Mouse (Mus musculus) adipose tissue, adult 10 weeks (tissue): Measurements from ENCODE around the gene Nt5dc1. TPM values are rescaled to one million over a fixed set of nuclear protein-coding genes. Genes with fewer than 3 reads are reported as not detected.

Experiments used
- polyA plus RNA-seq: library from polyadenylated mRNA; stranded (reverse); fragments of 350-450 nt; fragmentation: Illumina TruSeq; extraction: RNeasy Lipid Tissue Mini Kit (QIAGEN cat#74804); gene quantifications from one replicate; pipeline ENCODE4 v1.2.3, GENCODE M21; 2014; ENCODE audit warnings: low read depth, low replicate concordance

The Nt5dc1 gene
- polyA plus RNA-seq, result 12.6 TPM

GRCm38 (mm10) chr10:34418204-34418756 is at the start of gene Nt5dc1:
Nt5dc1 (minus strand) TSS chr10:34418552.

GRCm38 (mm10) chr10:34389681-34390080 is 28.7 kb downstream of the Nt5dc1 start, which contains the start of gene Col10a1:
Col10a1 (plus strand) TSS chr10:34389981.

GRCm38 (mm10) chr10:34297299-34297979 is 120.9 kb downstream of the Nt5dc1 start, which contains the start of gene Tspyl4:
Tspyl4 (plus strand) TSS chr10:34297442.

GRCm38 (mm10) chr10:34281962-34282388 is 136.4 kb downstream of the Nt5dc1 start, which contains the start of gene Tspyl1:
Tspyl1 (plus strand) TSS chr10:34282190.

Other genes with a start within 250 kb of the Nt5dc1 start
- 12.5 TPM for gene Dse, start 210.8 kb downstream of the Nt5dc1 start, polyA plus RNA-seq
- 36.4 TPM for gene Tspyl1, start 136.4 kb downstream of the Nt5dc1 start, polyA plus RNA-seq
- 8.2 TPM for gene Tspyl4, start 121.1 kb downstream of the Nt5dc1 start, polyA plus RNA-seq
- gene Col10a1, start 28.6 kb downstream of the Nt5dc1 start, polyA plus RNA-seq, result 0.12 TPM
- gene Frk, start 64.8 kb upstream of the Nt5dc1 start, polyA plus RNA-seq, result 14.6 TPM